Mouse (Mus musculus): Measurements from ENCODE around the gene Btnl9.

- TF ChIP-seq CTCF (IDR thresholded peaks at IDR 0.05; ENCODE audit: control insufficient read depth, insufficient read depth, insufficient replicate concordance, low read depth, low read length) (no peak), POLR2A (IDR thresholded peaks at IDR 0.05; ENCODE audit: control insufficient read depth, low read depth, low read length) (no peak)
These were observed 15.1 kb upstream of the Btnl9 start for GRCm38 (mm10) chr11:49202071-49202470.
